Mouse (Mus musculus): ENCODE measurements around the gene Mrap2.

Mrap2 gene

DNA sequence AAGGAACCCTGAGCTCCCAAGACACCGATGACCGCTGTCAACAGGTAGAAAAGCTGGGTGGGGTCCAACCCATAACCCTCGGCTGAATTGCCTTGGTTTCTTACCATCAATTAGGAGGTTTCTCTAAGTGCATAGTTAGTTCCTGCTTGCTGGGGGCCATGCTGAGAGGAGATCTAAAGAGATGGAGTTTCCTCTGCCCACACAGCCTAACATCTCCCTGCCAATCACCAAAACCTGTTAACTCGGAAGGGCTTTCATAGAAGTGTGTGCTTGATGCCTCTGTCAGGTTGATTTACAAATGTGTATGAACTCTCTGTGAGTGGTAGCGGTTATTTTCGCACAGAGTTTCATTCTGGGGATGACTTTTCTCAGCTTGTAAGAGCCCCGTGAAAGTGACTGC, 34.4 kb downstream of the Mrap2 start:
- no peak for DNase-seq (ENCODE audit: low spot score)

DNA sequence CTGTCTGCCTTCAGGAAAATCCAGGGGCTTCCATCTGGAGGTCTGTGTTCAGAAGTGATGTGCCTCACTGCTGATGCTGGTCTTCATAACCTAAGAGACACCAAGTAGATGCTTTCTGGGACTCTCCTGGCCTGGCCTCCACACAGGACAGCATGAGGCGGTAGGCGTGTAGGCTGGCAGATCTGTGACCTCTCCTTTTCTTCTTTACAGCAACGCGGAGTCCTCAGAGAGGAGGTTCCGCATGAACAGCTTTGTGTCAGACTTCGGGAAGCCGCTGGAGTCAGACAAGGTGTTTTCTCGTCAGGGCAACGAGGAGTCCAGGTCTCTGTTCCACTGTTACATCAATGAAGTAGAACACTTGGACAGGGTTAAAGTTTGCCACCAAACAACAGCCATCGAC, 38.1 kb downstream of the Mrap2 start:
- DNase-seq (ENCODE audit: low spot score): no peak

DNA sequence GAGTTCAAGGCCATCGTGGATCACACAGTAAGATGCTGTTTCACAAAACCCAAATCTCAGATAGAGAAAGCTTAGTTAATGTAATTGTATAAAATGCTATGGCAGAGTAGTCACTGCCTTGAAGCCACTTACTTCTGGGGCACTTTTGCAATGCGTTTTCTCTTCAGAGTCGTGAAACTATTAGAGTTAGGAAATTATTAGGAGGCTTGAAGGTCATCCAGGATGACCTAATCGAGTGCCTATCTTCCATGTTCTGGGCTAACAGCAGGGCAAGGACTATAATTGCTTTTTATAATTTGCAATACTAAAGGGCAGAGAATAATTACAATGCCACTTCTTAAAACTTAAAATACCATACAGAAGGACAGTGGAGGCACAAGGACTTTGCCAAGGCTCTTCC, 43.2 kb downstream of the Mrap2 start:
- no peak for DNase-seq (ENCODE audit: low spot score)

DNA sequence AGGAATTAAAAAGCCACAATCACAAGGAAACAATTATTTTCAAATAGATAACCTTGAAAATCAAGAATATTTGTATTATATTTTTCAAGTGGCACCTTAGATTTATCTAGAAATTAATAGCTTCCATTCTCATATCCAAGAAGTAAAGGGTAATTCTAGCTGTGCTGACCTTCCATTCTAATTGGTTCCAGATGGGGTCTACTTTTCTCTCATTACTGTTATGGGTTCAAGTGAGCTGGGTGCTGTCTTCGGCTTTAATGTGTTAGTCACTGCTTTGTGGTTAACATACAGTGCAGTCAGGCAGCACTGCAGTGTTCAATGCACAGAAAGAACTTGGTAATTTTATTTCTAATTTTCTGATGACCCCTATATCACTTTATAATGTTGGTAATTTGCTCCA, 49.6 kb downstream of the Mrap2 start:
- DNase-seq (ENCODE audit: low spot score): no peak

DNA sequence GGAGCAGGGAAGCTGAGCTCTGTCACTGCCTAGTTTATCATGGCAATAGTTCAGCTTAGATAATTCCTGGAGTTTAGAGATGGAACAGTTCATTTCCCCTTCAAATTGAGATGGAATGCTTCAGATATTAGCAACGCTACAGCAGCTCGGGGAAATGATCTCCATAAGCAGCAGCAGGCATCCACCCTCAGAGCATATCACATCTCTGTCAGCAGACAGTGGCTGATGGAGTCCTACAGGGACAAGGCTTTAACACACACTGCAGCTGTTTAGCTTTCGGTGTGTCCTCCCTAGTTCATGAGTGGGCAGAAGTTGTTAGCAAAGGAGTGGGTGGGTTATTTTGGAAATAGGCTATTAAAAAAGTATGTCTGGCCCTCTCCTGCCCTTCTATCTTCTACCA, 53.2 kb downstream of the Mrap2 start:
- no peak for DNase-seq (ENCODE audit: low spot score)

DNA sequence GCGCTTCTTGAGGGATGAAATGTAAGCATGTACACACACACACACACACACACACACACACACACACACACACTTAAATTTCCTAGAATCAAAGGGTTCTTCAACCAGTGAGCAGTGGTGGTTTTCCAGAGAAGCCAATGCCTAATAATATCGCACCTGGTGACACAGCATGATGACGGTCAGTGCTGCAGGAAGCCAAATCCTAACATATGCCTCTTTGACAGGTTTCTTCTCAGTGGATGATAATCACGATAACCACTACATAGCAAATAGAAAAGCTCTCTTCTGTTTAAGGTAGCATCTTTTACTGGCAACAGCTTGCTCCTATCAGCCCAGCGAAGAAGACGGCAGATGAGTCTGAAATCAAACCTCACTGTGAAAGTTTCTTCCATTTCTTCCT, 53.9 kb downstream of the Mrap2 start:
- no peak for DNase-seq (ENCODE audit: low spot score)

DNA sequence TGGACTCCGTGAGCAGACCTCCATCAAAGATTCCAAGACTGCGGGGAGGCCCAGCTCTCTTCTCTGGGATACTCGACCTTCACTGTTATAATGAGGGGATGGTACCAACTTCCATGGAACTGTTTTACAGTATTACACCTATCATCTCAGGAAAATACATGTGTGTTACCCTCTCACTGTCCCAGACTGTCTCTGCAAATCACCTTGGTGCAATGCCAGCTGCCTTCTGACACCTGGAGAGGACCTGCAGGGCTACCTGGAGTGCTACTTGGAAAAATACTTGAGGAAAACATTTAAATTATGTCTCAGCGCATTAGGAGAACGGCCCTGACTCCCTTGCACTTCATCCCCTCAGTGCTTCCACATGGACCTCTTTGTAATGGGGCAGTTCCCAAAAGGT, 56.3 kb downstream of the Mrap2 start:
- DNase-seq (ENCODE audit: low spot score): no peak

DNA sequence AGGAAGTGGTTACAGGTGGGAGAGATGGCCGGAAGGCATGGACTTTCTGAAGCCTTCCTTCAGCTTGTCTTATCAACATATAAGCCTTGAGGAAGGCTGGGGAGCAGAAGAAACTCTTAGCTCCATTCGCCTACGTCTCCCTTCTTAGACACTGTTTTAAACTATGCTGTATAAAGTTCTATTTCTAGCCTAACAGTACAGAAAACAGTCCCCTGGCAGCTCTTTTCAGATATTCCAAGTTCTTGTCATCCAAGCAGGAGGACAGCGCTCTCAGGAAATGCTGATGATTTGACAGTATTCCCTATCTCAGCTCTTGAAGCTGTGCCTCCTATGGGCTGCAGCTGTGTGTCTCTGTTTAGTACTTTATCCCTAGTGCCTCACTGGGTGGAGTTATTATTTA, 56.8 kb downstream of the Mrap2 start:
- DNase-seq (ENCODE audit: low spot score): no peak

DNA sequence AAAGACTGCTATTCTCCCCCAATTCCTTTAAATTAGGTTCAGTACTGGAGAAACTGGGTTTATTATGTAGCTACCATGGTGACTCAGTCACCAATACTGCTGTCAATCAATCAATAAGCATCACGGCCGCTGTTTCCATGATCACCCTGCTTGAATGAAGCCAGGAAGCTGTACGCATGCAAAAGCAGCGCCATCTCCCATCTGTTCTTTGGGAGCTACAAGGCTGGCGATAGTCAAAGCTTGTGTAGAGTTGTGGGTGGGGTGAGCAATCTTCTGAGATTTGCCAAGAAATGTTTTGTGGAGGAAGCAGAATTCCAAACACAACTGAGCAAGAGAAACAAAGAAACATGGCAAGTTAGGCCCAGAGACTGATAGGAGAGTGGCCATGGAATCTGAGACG, 58.3 kb downstream of the Mrap2 start:
- no peak for DNase-seq (ENCODE audit: low spot score)

DNA sequence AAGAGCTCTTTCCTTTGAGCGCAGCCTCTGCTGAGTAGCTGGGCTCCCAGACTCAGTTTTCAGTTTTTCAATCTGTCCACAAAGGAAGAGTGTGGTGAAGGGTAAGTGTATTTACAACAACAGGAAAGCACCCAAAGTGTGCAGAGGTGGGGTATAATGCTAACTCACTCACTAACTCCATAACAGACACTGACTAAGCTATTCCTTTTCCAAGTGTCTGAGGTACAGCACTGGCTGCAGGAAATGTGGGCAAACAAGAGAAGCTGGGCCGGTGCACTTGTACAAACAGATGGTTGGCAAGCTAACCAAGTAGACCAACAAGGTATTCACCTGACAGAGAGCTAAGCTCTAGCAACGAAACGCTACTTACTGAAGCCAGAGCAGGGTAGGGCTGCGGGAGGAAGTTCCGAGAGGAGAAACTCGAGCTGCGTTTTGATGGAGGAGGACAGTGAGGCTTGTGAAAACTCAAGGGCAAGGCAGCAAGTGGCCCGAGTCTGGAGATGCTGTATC, 66.8 kb downstream of the Mrap2 start:
- DNase-seq (ENCODE audit: low spot score): no peak

DNA sequence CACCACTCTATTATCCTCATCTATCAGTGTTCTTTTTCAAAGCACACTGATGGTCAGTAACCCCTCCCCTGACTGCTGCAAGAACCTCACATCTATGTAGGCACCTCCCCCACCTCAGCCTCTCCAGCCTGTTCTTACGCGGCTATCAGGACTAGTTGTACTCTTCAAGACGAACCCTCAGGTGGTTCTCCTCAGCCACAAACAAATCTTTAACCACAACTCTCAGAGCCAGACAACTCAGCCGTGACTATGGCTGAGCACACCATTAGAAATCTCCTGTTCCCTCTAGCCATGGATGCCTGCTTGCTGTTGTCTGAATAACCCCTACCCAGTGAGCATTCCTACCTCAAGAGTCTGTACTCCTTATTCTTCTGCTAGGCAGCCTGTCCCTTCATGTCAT, 69.1 kb downstream of the Mrap2 start:
- no peak for DNase-seq (ENCODE audit: low spot score)

Data from retina, embryonic 14.5 days (tissue).